Mouse (Mus musculus) liver, embryonic 14.5 days (tissue): ENCODE data around the gene Gfra1. TPM values are rescaled to one million over a fixed set of nuclear protein-coding genes. Genes with fewer than 3 reads are reported as not detected.

Source experiments
- ATAC-seq: fragments of 200-750 bp; cut with Nextera tagmentation; 2 replicates; pipeline ENCODE4 v1.8.0; 2017; ENCODE audit warnings: moderate number of reproducible peaks, mild to moderate bottlenecking, moderate library complexity; ENCODE audit not compliant: insufficient read depth
- DNase-seq, 3 experiments: peaks; one replicate each; pipeline ENCODE4 v3.0.0-alpha.2; 2012 to 2013; ENCODE audit warnings: low read depth in 3 of 3, low spot score in 3 of 3
- H3K27ac ChIP-seq: fragments of 300-500 bp; sonication (generic); 2 replicates; pipeline ENCODE4 v1.5.1; 2014; ENCODE audit warnings: moderate library complexity, mild to moderate bottlenecking, control low read depth, inconsistent platforms
- H3K27me3 ChIP-seq: fragments of 300-500 bp; sonication (generic); 2 replicates; pipeline ENCODE4 v1.6.1; 2014; ENCODE audit warnings: mild to moderate bottlenecking, low read length, moderate library complexity; ENCODE audit not compliant: control insufficient read depth, insufficient read depth
- H3K36me3 ChIP-seq: fragments of 300-500 bp; sonication (generic); replicated peaks from 2 replicates; pipeline ENCODE4 v1.6.1; 2014; ENCODE audit warnings: low read depth; ENCODE audit not compliant: control insufficient read depth, insufficient read depth
- H3K4me1 ChIP-seq, 2 experiments: fragments of 200-500 bp in 1 of 2; fragments of 300-500 bp in 1 of 2; sonication (generic) in 1 of 2; replicated peaks; 2 replicates each; pipeline ENCODE4 v1.6.1; 2012 to 2014; ENCODE audit warnings: antibody characterized with exemption in 1 of 2, inconsistent platforms in 1 of 2, low read length in 1 of 2; ENCODE audit not compliant: control insufficient read depth in 2 of 2, insufficient read depth in 2 of 2
- H3K4me2 ChIP-seq: fragments of 300-500 bp; sonication (generic); 2 replicates; pipeline ENCODE4 v1.6.1; 2014; ENCODE audit warnings: low read depth, mild to moderate bottlenecking, control low read depth, moderate library complexity
- H3K4me3 ChIP-seq, 2 experiments: fragments of 200-500 bp in 1 of 2; fragments of 300-500 bp in 1 of 2; sonication (generic) in 1 of 2; 2 replicates each; pipeline ENCODE4 v1.5.1; 2012 to 2014; ENCODE audit warnings: low read depth in 2 of 2, low read length in 2 of 2, mild to moderate bottlenecking in 2 of 2, control low read depth in 1 of 2, inconsistent platforms in 1 of 2, moderate library complexity in 1 of 2; ENCODE audit not compliant: insufficient read depth in 1 of 2
- H3K9ac ChIP-seq: fragments of 300-500 bp; sonication (generic); replicated peaks from 2 replicates; pipeline ENCODE4 v1.6.1; 2014; ENCODE audit warnings: mild to moderate bottlenecking, control low read depth, moderate library complexity
- H3K9me3 ChIP-seq: fragments of 300-500 bp; sonication (generic); 2 replicates; pipeline ENCODE4 v1.6.1; 2016; ENCODE audit warnings: low read length, mixed read lengths; ENCODE audit not compliant: control insufficient read depth
- CTCF ChIP-seq: IDR thresholded peaks from 2 replicates; pipeline ENCODE4 v1.5.1; 2016; ENCODE audit warnings: antibody characterized with exemption, low read depth, control low read depth
- EP300 ChIP-seq: IDR thresholded peaks from 2 replicates; pipeline ENCODE4 v1.6.1; 2016; ENCODE audit warnings: antibody characterized with exemption, low read depth
- WGBS: fragments of 180-500 bp; shearing (Covaris S2); extraction: QIAGEN DNeasy Blood & Tissue Kit; methylation state at CpG from one replicate; pipeline ENCODE4 v1.1.7; 2014; ENCODE audit not compliant: insufficient replicate concordance; 5-methylcytosine and 5-hydroxymethylcytosine counted together
- polyA plus RNA-seq, 2 experiments: library from polyadenylated mRNA; depleted of rRNA in 1 of 2; stranded (reverse) in 1 of 2; unstranded in 1 of 2; fragments of >200 nt; fragmentation: Nextera tagmentation in 1 of 2; extraction: Ambion mirVana in 1 of 2; gene quantifications; 2 replicates each; pipeline versions ENCODE4 v1.2.1 to v1.2.3; 2012 to 2014

Gene Gfra1
- polyA plus RNA-seq, 2 experiments = 2.7 to 3.8 TPM

- H3K9ac ChIP-seq = no peak overlapping the region
- no peak overlapping the region for H3K4me3 ChIP-seq
- no peaks in the 10 kb centered on the region for H3K9me3 ChIP-seq
- no peaks in the 10 kb centered on the region for H3K36me3 ChIP-seq
- H3K4me1 ChIP-seq = peaks cover 0 to 2% of the 10 kb centered on the region in 2 experiments; a peak in 2 of 4 replicates
- H3K4me2 ChIP-seq = peak overlapping the region; percentile 32; the same call in 1 of the 2 replicates
- H3K27ac ChIP-seq = no peak overlapping the region
- DNase-seq (no peak), ATAC-seq (no peak)
- TF ChIP-seq CTCF (no peak), EP300 (no peak)
- no peaks in the 10 kb centered on the region for H3K27me3 ChIP-seq
- WGBS = 36% methylated on average over 7 of the region's 7 CpGs
These were observed 13.9 kb downstream of the Gfra1 start for GRCm38 (mm10) chr19:58441785-58442184.

- 60% methylated on average over 7 of the region's 7 CpGs for WGBS
- no peak overlapping the region for H3K27ac ChIP-seq
- peak; percentile 16 to 24 (median 23) for DNase-seq
These were observed 14.5 kb downstream of the Gfra1 start for GRCm38 (mm10) chr19:58441246-58441645.

GRCm38 (mm10) chr19:58438762-58439161 is 16.9 kb downstream of the Gfra1 start:
- no peak for DNase-seq
- no peak overlapping the region for H3K9ac ChIP-seq
- H3K27ac ChIP-seq = no peak overlapping the region
- no peak overlapping the region for H3K4me2 ChIP-seq
- no peaks in the 10 kb centered on the region for H3K27me3 ChIP-seq
- no peak overlapping the region for H3K4me3 ChIP-seq
- 74% methylated on average over 4 of the region's 4 CpGs for WGBS
- H3K4me1 ChIP-seq = peaks cover 0 to 7% of the 10 kb centered on the region in 2 experiments; a peak in 2 of 4 replicates
- H3K36me3 ChIP-seq = no peaks in the 10 kb centered on the region
- TF ChIP-seq CTCF (no peak), EP300 (no peak)
- no peak for ATAC-seq
- no peaks in the 10 kb centered on the region for H3K9me3 ChIP-seq

More at GRCm38 (mm10) chr19:58441246-58441645, 14.5 kb downstream of the Gfra1 start:
- Histone ChIP-seq H3K4me2 (peak overlapping the region; percentile 32; the same call in 1 of the 2 replicates), H3K4me1 (peaks cover 0 to 5% of the 10 kb centered on the region in 2 experiments; a peak in 2 of 4 replicates), H3K27me3 (no peaks in the 10 kb centered on the region), H3K36me3 (no peaks in the 10 kb centered on the region), H3K4me3 (no peak overlapping the region), H3K9me3 (no peaks in the 10 kb centered on the region), H3K9ac (no peak overlapping the region)
- TF ChIP-seq EP300 (no peak), CTCF (no peak)
- peak; percentile 68 for ATAC-seq

GRCm38 (mm10) chr19:58437441-58438071 is 18.2 kb downstream of the Gfra1 start:
- Histone ChIP-seq H3K27me3 (no peaks in the 10 kb centered on the region), H3K27ac (no peak overlapping the region), H3K4me3 (no peak overlapping the region), H3K36me3 (no peaks in the 10 kb centered on the region), H3K4me2 (no peak overlapping the region), H3K9me3 (no peaks in the 10 kb centered on the region), H3K4me1 (peaks cover 0 to 7% of the 10 kb centered on the region in 2 experiments; a peak in 2 of 4 replicates), H3K9ac (no peak overlapping the region)
- DNase-seq = no peak
- WGBS = 69% methylated on average over 10 of the region's 10 CpGs
- no peak for ATAC-seq
- TF ChIP-seq EP300 (no peak), CTCF (no peak)

GRCm38 (mm10) chr19:58436874-58437273 is 18.8 kb downstream of the Gfra1 start:
- Histone ChIP-seq H3K9me3 (no peaks in the 10 kb centered on the region), H3K9ac (no peak overlapping the region), H3K4me3 (no peak overlapping the region), H3K27me3 (no peaks in the 10 kb centered on the region), H3K27ac (no peak overlapping the region), H3K4me2 (no peak overlapping the region), H3K36me3 (no peaks in the 10 kb centered on the region), H3K4me1 (peaks cover 0 to 7% of the 10 kb centered on the region in 2 experiments; a peak in 2 of 4 replicates)
- 36% methylated on average over 3 of the region's 3 CpGs for WGBS
- ATAC-seq (no peak), DNase-seq (no peak)
- no peak for TF ChIP-seq CTCF
- TF ChIP-seq EP300 = no peak
